Mouse (Mus musculus): ENCODE results near the gene Smyd4.

DNA sequence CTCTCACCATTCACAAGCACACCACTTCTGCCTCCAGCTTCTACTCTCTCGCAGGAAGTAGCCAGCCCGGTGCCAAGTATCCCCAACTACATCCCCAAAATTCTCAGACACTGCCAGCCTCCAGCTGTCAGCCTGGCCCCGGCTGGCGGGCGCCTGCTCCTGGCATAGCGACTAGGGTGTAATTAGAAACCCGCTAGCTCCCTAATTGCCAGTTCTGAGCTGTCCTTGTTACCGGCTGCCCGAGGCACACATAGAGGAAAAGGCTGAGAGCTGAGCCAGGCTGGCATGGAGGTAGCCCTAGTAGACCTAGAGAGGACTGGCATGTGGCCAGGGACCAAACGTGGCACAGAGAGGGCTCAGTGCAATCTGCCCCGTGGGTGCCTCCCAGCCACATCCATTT, 83.1 kb downstream of the Smyd4 start:
- TF ChIP-seq POLR2A (IDR thresholded peaks at IDR 0.05; ENCODE audit: insufficient read depth, low read depth, low read length) (no peak), CTCF (IDR thresholded peaks at IDR 0.05) (no peak), EP300 (IDR thresholded peaks at IDR 0.05; ENCODE audit: insufficient read depth, low read depth, low read length) (no peak)
